Mouse (Mus musculus) E14TG2a.4 (cell line): ENCODE data around the gene Tmem86a.

Experiments
- H3K27me3 ChIP-seq: 2 replicates; pipeline ENCODE4 v1.6.1; 2014; ENCODE audit warnings: low read length, control low read depth; ENCODE audit not compliant: insufficient read depth
- H3K36me3 ChIP-seq: 2 replicates; pipeline ENCODE4 v1.6.1; 2014; ENCODE audit warnings: low read length, control low read depth; ENCODE audit not compliant: insufficient read depth
- H3K4me1 ChIP-seq: replicated peaks from 2 replicates; pipeline ENCODE4 v1.6.1; 2014; ENCODE audit warnings: low read depth, low read length, control low read depth
- H3K4me3 ChIP-seq: replicated peaks from 2 replicates; pipeline ENCODE4 v1.5.1; 2014; ENCODE audit warnings: mild to moderate bottlenecking, low read length
- H3K9me3 ChIP-seq: 2 replicates; pipeline ENCODE4 v1.6.1; 2014; ENCODE audit warnings: low read length, control low read depth
- CTCF ChIP-seq: conservative IDR thresholded peaks from 2 replicates; pipeline ENCODE4 v1.5.1; 2014; ENCODE audit warnings: low read length
- NANOG ChIP-seq: IDR thresholded peaks from 2 replicates; pipeline ENCODE4 v1.6.1; 2014; ENCODE audit warnings: borderline replicate concordance, low read length, mixed read lengths
- POU5F1 ChIP-seq: IDR thresholded peaks from 2 replicates; pipeline ENCODE4 v1.6.1; 2014; ENCODE audit warnings: low read length, borderline replicate concordance

Gene Tmem86a

GRCm38 (mm10) chr7:47050366-47050765, at the start of gene Tmem86a:
Tmem86a (plus strand) TSS chr7:47050601.
- H3K4me1 ChIP-seq: peaks cover 20% of the 10 kb centered on the region
- H3K27me3 ChIP-seq: peaks cover 44% of the 10 kb centered on the region
- H3K9me3 ChIP-seq: no peaks in the 10 kb centered on the region
- peak within 1 kb of the TSS; percentile 90 for H3K4me3 ChIP-seq
- 0 out of 2 replicates have a peak, but pooled peaks cover 7% of the 10 kb centered on the region for H3K36me3 ChIP-seq
- TF ChIP-seq POU5F1 (no peak), CTCF (no peak), NANOG (no peak)

GRCm38 (mm10) chr7:47000644-47000983, 49.8 kb upstream of the Tmem86a start:
- H3K9me3 ChIP-seq: no peaks in the 10 kb centered on the region

GRCm38 (mm10) chr7:47001125-47001899, 49.1 kb upstream of the Tmem86a start:
- Histone ChIP-seq H3K27me3 (no peaks in the 10 kb centered on the region), H3K36me3 (peaks cover 35% of the 10 kb centered on the region), H3K4me1 (peaks cover 32% of the 10 kb centered on the region), H3K4me3 (no peak overlapping the region), H3K9me3 (no peaks in the 10 kb centered on the region)
- TF ChIP-seq CTCF (no peak), NANOG (no peak), POU5F1 (no peak)

More at GRCm38 (mm10) chr7:47000644-47000983, 49.8 kb upstream of the Tmem86a start:
- Histone ChIP-seq H3K4me1 (peaks cover 32% of the 10 kb centered on the region), H3K4me3 (no peak overlapping the region), H3K27me3 (no peaks in the 10 kb centered on the region), H3K36me3 (peaks cover 42% of the 10 kb centered on the region)
- no peak for TF ChIP-seq POU5F1
- TF ChIP-seq NANOG: no peak
- TF ChIP-seq CTCF: no peak

- peaks cover 33% of the 10 kb centered on the region for H3K4me1 ChIP-seq
- H3K4me3 ChIP-seq: no peak overlapping the region
- no peaks in the 10 kb centered on the region for H3K27me3 ChIP-seq
- peaks cover 29% of the 10 kb centered on the region for H3K36me3 ChIP-seq
- no peaks in the 10 kb centered on the region for H3K9me3 ChIP-seq
- no peak for TF ChIP-seq POU5F1
Observed at GRCm38 (mm10) chr7:47001900-47002275, 48.5 kb upstream of the Tmem86a start.

GRCm38 (mm10) chr7:47003411-47004115, 46.8 kb upstream of the Tmem86a start:
- no peaks in the 10 kb centered on the region for H3K9me3 ChIP-seq

GRCm38 (mm10) chr7:47007109-47007780, 43.2 kb upstream of the Tmem86a start:
- H3K4me3 ChIP-seq: peak overlapping the region; percentile 92
- H3K27me3 ChIP-seq: no peaks in the 10 kb centered on the region
- H3K4me1 ChIP-seq: peaks cover 41% of the 10 kb centered on the region
- no peaks in the 10 kb centered on the region for H3K9me3 ChIP-seq
- TF ChIP-seq NANOG (no peak), POU5F1 (no peak), CTCF (no peak)
- no peaks in the 10 kb centered on the region for H3K36me3 ChIP-seq

More at GRCm38 (mm10) chr7:47003411-47004115, 46.8 kb upstream of the Tmem86a start:
- peaks cover 30% of the 10 kb centered on the region for H3K4me1 ChIP-seq
- no peaks in the 10 kb centered on the region for H3K27me3 ChIP-seq
- no peak overlapping the region for H3K4me3 ChIP-seq
- TF ChIP-seq CTCF (no peak), NANOG (no peak), POU5F1 (no peak)
- H3K36me3 ChIP-seq: peaks cover 13% of the 10 kb centered on the region

- H3K27me3 ChIP-seq: no peaks in the 10 kb centered on the region
- no peaks in the 10 kb centered on the region for H3K36me3 ChIP-seq
- TF ChIP-seq NANOG (no peak), CTCF (peak; percentile 30)
- peak overlapping the region; percentile 92 for H3K4me3 ChIP-seq
- H3K9me3 ChIP-seq: no peaks in the 10 kb centered on the region
- peaks cover 41% of the 10 kb centered on the region for H3K4me1 ChIP-seq
Observed at GRCm38 (mm10) chr7:47007818-47008167, 42.6 kb upstream of the Tmem86a start.

- H3K36me3 ChIP-seq: no peaks in the 10 kb centered on the region
- peak within 1 kb of the TSS; percentile 92 for H3K4me3 ChIP-seq
- no peaks in the 10 kb centered on the region for H3K9me3 ChIP-seq
- no peaks in the 10 kb centered on the region for H3K27me3 ChIP-seq
- peaks cover 41% of the 10 kb centered on the region for H3K4me1 ChIP-seq
- TF ChIP-seq CTCF (no peak), POU5F1 (no peak), NANOG (no peak)
Observed at GRCm38 (mm10) chr7:47008168-47008993, 42.0 kb upstream of the Tmem86a start, which contains the start of gene Spty2d1. Spty2d1 (minus strand) TSS chr7:47008411.
